Mouse (Mus musculus) heart, embryonic 13.5 days (tissue): ENCODE measurements around the gene Syngr4. TPM values are rescaled to one million over a fixed set of nuclear protein-coding genes. Genes with fewer than 3 reads are reported as not detected.
"Not testable (repeated sequence)": the region's sequence is repeated elsewhere in the genome, so short reads cannot be mapped to it uniquely, and the experiment has no call there.

Source experiments
- ATAC-seq: fragments of 200-750 bp; cut with Nextera tagmentation; 2 replicates; pipeline ENCODE4 v1.8.0; 2017; ENCODE audit warnings: moderate TSS enrichment; ENCODE audit not compliant: insufficient number of reproducible peaks, low FRiP score, low TSS enrichment; ENCODE audit errors: extremely low read depth
- H3K27ac ChIP-seq: fragments of 300-500 bp; sonication (generic); replicated peaks from 2 replicates; pipeline ENCODE4 v1.5.1; 2015; ENCODE audit warnings: moderate library complexity, mild to moderate bottlenecking, inconsistent platforms
- H3K27me3 ChIP-seq: fragments of 300-500 bp; sonication (generic); replicated peaks from 2 replicates; pipeline ENCODE4 v1.6.1; 2015; ENCODE audit warnings: mild to moderate bottlenecking, inconsistent platforms
- H3K36me3 ChIP-seq: fragments of 300-500 bp; sonication (generic); 2 replicates; pipeline ENCODE4 v1.6.1; 2015; ENCODE audit warnings: mild to moderate bottlenecking, inconsistent platforms
- H3K4me1 ChIP-seq: fragments of 300-500 bp; sonication (generic); 2 replicates; pipeline ENCODE4 v1.6.1; 2015; ENCODE audit warnings: inconsistent platforms
- H3K4me2 ChIP-seq: fragments of 300-500 bp; sonication (generic); 2 replicates; pipeline ENCODE4 v1.6.1; 2015; ENCODE audit warnings: inconsistent platforms, mild to moderate bottlenecking, moderate library complexity
- H3K4me3 ChIP-seq: fragments of 300-500 bp; sonication (generic); 2 replicates; pipeline ENCODE4 v1.5.1; 2015; ENCODE audit warnings: moderate library complexity, mild to moderate bottlenecking, inconsistent platforms
- H3K9ac ChIP-seq: fragments of 300-500 bp; sonication (generic); 2 replicates; pipeline ENCODE4 v1.6.1; 2015; ENCODE audit warnings: inconsistent platforms, mild to moderate bottlenecking, moderate library complexity
- H3K9me3 ChIP-seq: fragments of 300-500 bp; sonication (generic); 2 replicates; pipeline ENCODE4 v1.6.1; 2016; ENCODE audit warnings: inconsistent platforms
- WGBS: fragments of 180-500 bp; shearing (Covaris S2); methylation state at CpG from one replicate; pipeline ENCODE4 v1.1.7; 2015; ENCODE audit warnings: mixed read lengths; 5-methylcytosine and 5-hydroxymethylcytosine counted together
- polyA plus RNA-seq: library from polyadenylated mRNA; unstranded; fragments of >200 nt; fragmentation: Nextera tagmentation; extraction: Ambion mirVana; gene quantifications from 2 replicates; pipeline ENCODE4 v1.2.1, GENCODE M21; 2015

Gene Syngr4
- polyA plus RNA-seq: 0.90 and 1.1 TPM in 2 replicates

DNA sequence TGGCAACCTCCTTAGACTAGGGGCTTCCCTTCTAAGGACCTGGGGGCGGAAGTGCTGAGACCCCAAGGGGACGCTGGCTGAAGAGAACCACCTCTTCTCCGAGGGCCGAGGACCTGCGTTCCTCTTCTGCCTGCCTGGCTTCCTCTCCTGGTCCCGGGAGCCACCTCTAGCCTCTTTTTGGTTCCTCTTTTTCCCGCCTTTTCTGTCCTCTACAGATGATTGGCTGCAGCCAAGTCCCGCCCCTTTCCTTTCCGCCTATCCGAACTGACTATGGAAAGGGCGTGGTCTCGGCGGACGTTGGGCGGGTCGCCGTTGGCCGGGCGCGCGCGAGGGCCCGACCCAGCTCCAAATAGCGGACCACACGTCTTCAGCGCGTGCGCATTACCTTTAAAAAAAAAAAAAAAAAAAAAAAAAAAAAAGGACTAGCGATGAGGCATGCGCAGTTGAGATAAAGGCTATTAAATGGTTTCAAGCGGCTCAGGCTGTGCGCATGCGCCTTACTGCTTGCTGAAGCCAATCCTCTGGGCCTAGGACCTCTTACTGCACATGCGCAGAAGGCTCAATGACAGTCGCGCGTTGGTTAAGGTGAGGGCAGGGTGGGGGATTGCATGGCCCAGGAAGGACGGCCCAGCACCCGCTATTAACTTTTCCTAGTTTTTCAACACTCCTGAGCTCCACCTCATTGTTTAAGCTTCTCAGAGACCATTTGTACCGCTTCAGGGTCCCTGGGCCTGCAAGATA is at the start of gene Syngr4, which contains the start of gene Tmem143:
Syngr4 (minus strand) TSS at position 198 of the 741 bp plus-strand sequence.
Tmem143 (plus strand) TSS at position 425 of the 741 bp plus-strand sequence.
- Histone ChIP-seq H3K27me3 (no peaks in the 10 kb centered on the region), H3K9me3 (no peaks in the 10 kb centered on the region), H3K27ac (peak within 1 kb of the TSS; percentile 78), H3K4me1 (peaks cover 16% of the 10 kb centered on the region), H3K4me2 (peak within 1 kb of the TSS; percentile 96), H3K4me3 (peak within 1 kb of the TSS; percentile 65), H3K9ac (peak within 1 kb of the TSS; percentile 85), H3K36me3 (no peaks in the 10 kb centered on the region)
- peak; percentile 89 for ATAC-seq
- WGBS: 2% methylated on average over 40 of the region's 40 CpGs

GRCm38 (mm10) chr7:45943280-45943679 is 46.8 kb upstream of the Syngr4 start:
- not testable (repeated sequence) for H3K27ac ChIP-seq, H3K4me3 ChIP-seq

DNA sequence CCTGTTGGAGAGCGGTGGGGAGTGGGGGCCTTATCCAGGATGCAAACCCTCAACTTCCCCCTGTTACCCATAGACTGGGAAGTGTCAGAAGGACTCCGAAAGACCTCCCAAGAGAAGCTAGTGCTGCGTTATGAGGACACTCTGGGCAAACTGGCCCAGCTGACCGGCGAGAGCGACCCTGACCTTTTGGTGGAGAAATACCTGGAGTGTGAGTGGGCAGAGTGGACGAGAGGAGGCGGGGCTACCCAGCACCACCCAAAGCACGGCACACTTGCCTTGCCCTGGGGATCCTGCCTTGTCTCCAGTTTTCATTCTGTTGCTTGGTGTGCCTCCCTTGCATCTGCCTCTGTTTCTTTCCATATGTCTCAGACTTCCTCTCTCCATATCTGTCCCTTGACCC is 45.5 kb upstream of the Syngr4 start:
- no peak overlapping the region for H3K9ac ChIP-seq
- no peak for ATAC-seq
- no peak overlapping the region for H3K27ac ChIP-seq
- 70% methylated on average over 9 of the region's 9 CpGs for WGBS
- no peaks in the 10 kb centered on the region for H3K27me3 ChIP-seq
- no peaks in the 10 kb centered on the region for H3K36me3 ChIP-seq
- no peak overlapping the region for H3K4me2 ChIP-seq
- no peaks in the 10 kb centered on the region for H3K9me3 ChIP-seq
- no peaks in the 10 kb centered on the region for H3K4me1 ChIP-seq
- no peak overlapping the region for H3K4me3 ChIP-seq

More at GRCm38 (mm10) chr7:45943280-45943679, 46.8 kb upstream of the Syngr4 start:
- ATAC-seq, H3K36me3 ChIP-seq, H3K27me3 ChIP-seq, H3K9ac ChIP-seq, H3K9me3 ChIP-seq, H3K4me2 ChIP-seq, H3K4me1 ChIP-seq: not testable (repeated sequence)
- 56% methylated on average over 1 of the region's 1 CpGs for WGBS

- no peaks in the 10 kb centered on the region for H3K9me3 ChIP-seq
- H3K27me3 ChIP-seq: no peaks in the 10 kb centered on the region
- no peak overlapping the region for H3K4me3 ChIP-seq
- no peak overlapping the region for H3K9ac ChIP-seq
- no peak overlapping the region for H3K4me2 ChIP-seq
- H3K4me1 ChIP-seq: no peaks in the 10 kb centered on the region
- ATAC-seq: no peak
- H3K27ac ChIP-seq: no peak overlapping the region
- WGBS: 28% methylated on average over 2 of the region's 2 CpGs
- no peaks in the 10 kb centered on the region for H3K36me3 ChIP-seq
Measured at GRCm38 (mm10) chr7:45939836-45940235, 43.3 kb upstream of the Syngr4 start.

DNA sequence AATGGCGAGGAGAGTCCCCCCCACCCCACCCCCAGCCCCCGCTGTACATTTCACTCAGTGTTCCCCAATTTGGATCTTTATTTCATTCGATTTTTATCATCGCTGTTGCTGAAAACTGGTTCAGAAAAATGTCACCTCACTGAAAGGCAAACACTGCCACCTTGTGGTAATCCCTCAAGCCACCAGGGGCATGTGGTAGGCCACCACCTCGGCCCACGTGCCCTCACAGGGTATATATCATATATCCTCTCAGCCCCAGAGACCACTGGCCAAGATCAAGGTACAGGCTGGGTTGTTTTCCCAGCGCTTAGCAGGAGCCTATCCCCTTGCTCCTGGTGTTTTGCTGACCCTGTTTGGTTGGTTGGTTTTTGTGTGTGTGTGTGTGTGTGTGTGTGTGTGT is 38.6 kb upstream of the Syngr4 start:
- H3K4me2 ChIP-seq: no peak overlapping the region
- H3K27me3 ChIP-seq: no peaks in the 10 kb centered on the region
- peaks cover 15% of the 10 kb centered on the region for H3K36me3 ChIP-seq
- no peaks in the 10 kb centered on the region for H3K4me1 ChIP-seq
- no peak overlapping the region for H3K27ac ChIP-seq
- peaks cover 6% of the 10 kb centered on the region for H3K9me3 ChIP-seq
- no peak for ATAC-seq
- no peak overlapping the region for H3K9ac ChIP-seq
- H3K4me3 ChIP-seq: no peak overlapping the region
- WGBS: 27% methylated on average over 7 of the region's 7 CpGs

DNA sequence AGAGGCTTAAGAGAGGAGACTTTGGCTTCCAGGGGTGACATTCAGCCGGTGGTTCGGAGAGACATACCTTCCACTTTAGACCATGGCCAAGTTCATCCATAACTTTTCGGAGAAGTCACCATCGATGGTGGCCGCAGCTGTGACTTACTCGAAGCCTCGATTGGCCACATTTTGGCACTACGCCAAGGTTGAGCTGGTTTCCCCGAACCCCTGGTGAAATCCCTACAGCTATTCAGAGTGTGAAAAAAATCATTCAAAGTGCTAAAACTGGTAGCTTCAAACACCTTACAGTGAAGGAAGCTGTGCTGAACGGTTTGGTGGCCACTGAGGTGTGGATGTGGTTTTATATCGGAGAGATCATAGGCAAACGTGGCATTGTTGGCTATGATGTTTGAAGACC is 37.3 kb upstream of the Syngr4 start:
- WGBS: 85% methylated on average over 12 of the region's 12 CpGs
- peaks cover 15% of the 10 kb centered on the region for H3K36me3 ChIP-seq
- H3K4me3 ChIP-seq, H3K27me3 ChIP-seq, H3K27ac ChIP-seq, H3K4me2 ChIP-seq, H3K4me1 ChIP-seq, H3K9me3 ChIP-seq, H3K9ac ChIP-seq, ATAC-seq: not testable (repeated sequence)

GRCm38 (mm10) chr7:45929688-45930087 is 33.2 kb upstream of the Syngr4 start:
- Histone ChIP-seq H3K27me3 (peaks cover 21% of the 10 kb centered on the region), H3K4me2 (no peak overlapping the region), H3K4me3 (no peak overlapping the region), H3K4me1 (peaks cover 1% of the 10 kb centered on the region), H3K9ac (no peak overlapping the region), H3K36me3 (peaks cover 15% of the 10 kb centered on the region), H3K27ac (no peak overlapping the region), H3K9me3 (peaks cover 11% of the 10 kb centered on the region)
- 78% methylated on average over 1 of the region's 1 CpGs for WGBS
- ATAC-seq: no peak

- no peak overlapping the region for H3K27ac ChIP-seq
- H3K4me3 ChIP-seq: no peak overlapping the region
- 17% methylated on average over 20 of the region's 23 CpGs for WGBS
Measured at GRCm38 (mm10) chr7:45928626-45929295, 32.2 kb upstream of the Syngr4 start.

DNA sequence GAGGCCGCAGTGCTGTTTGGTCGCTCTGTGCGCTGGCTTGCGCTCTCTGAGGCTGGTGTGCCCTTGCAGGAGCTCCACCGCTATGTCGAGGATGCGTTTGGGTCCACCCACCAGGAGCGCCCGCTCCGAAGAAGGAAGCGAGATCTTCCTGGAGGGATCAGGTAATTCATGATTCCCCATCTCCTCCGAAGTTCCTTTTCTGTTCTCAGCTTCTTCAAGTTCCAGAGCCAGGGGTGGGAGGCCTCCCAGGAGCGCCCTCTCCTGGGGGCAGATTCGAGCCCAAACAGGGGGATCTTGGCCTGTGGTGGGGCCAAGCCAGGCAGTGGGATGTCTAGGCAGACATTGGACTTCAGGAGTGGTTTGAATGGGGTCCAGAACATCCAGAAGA is 27.9 kb upstream of the Syngr4 start:
- Histone ChIP-seq H3K4me3 (peak overlapping the region; percentile 56), H3K9me3 (peaks cover 5% of the 10 kb centered on the region), H3K27ac (peak overlapping the region; percentile 92), H3K27me3 (peaks cover 19% of the 10 kb centered on the region), H3K4me1 (peaks cover 39% of the 10 kb centered on the region), H3K9ac (peak overlapping the region; percentile 73), H3K4me2 (peak overlapping the region; percentile 75), H3K36me3 (no peaks in the 10 kb centered on the region)
- WGBS: 12% methylated on average over 14 of the region's 14 CpGs
- ATAC-seq: no peak

More at GRCm38 (mm10) chr7:45928626-45929295, 32.2 kb upstream of the Syngr4 start:
- Histone ChIP-seq H3K36me3 (peaks cover 15% of the 10 kb centered on the region), H3K4me2 (peak overlapping the region; percentile 34; the same call in 1 of the 2 replicates), H3K9ac (no peak overlapping the region), H3K9me3 (peaks cover 11% of the 10 kb centered on the region), H3K27me3 (peaks cover 21% of the 10 kb centered on the region), H3K4me1 (peaks cover 7% of the 10 kb centered on the region)
- no peak for ATAC-seq

- Histone ChIP-seq H3K4me3 (peak within 1 kb of the TSS; percentile 56), H3K27ac (peak within 1 kb of the TSS; percentile 92), H3K9ac (peak within 1 kb of the TSS; percentile 73), H3K4me2 (peak within 1 kb of the TSS; percentile 75), H3K36me3 (no peaks in the 10 kb centered on the region), H3K27me3 (peaks cover 14% of the 10 kb centered on the region), H3K4me1 (peaks cover 44% of the 10 kb centered on the region), H3K9me3 (peaks cover 5% of the 10 kb centered on the region)
- peak; percentile 40; the same call in 1 of the 2 replicates for ATAC-seq
- 4% methylated on average over 24 of the region's 24 CpGs for WGBS
Measured at GRCm38 (mm10) chr7:45923762-45924428, 27.4 kb upstream of the Syngr4 start, which contains the start of gene Ccdc114. Gene Ccdc114 (plus strand): TSS chr7:45924072.
